Mouse (Mus musculus): ENCODE data around the gene Gm20458.

Gene Gm20458

GRCm38 (mm10) chr2:164460745-164461551 lies at the start of gene Gm20458:
Gm20458 (plus strand) TSS chr2:164460967.
- under 1% methylated on average over 74 of the region's 79 CpGs for whole genome bisulfite sequencing

- WGBS = 26% methylated on average over 28 of the region's 28 CpGs
These were observed 46.6 kb upstream of the Gm20458 start for GRCm38 (mm10) chr2:164414167-164414566.

GRCm38 (mm10) chr2:164414581-164414980 lies 46.2 kb upstream of the Gm20458 start:
- 77% methylated on average over 10 of the region's 10 CpGs for WGBS

- WGBS = under 1% methylated on average over 2 of the region's 2 CpGs
These were observed 43.6 kb upstream of the Gm20458 start for GRCm38 (mm10) chr2:164417198-164417597.

GRCm38 (mm10) chr2:164418308-164418875 lies 42.4 kb upstream of the Gm20458 start:
- 54% methylated on average over 3 of the region's 3 CpGs for WGBS

- 35% methylated on average over 3 of the region's 3 CpGs for WGBS
These were observed 41.3 kb upstream of the Gm20458 start for GRCm38 (mm10) chr2:164419489-164419888.

GRCm38 (mm10) chr2:164421306-164421705 lies 39.5 kb upstream of the Gm20458 start:
- 91% methylated on average over 7 of the region's 7 CpGs for WGBS

GRCm38 (mm10) chr2:164421979-164422378 lies 38.8 kb upstream of the Gm20458 start:
- 92% methylated on average over 8 of the region's 8 CpGs for WGBS

GRCm38 (mm10) chr2:164422675-164423393 lies 37.9 kb upstream of the Gm20458 start:
- 90% methylated on average over 15 of the region's 15 CpGs for WGBS

- WGBS = 79% methylated on average over 11 of the region's 11 CpGs
These were observed 37.3 kb upstream of the Gm20458 start for GRCm38 (mm10) chr2:164423464-164423863.

- WGBS = 94% methylated on average over 8 of the region's 8 CpGs
These were observed 36.4 kb upstream of the Gm20458 start for GRCm38 (mm10) chr2:164424406-164424805.

- 53% methylated on average over 5 of the region's 5 CpGs for WGBS
These were observed 35.4 kb upstream of the Gm20458 start for GRCm38 (mm10) chr2:164425401-164425800.

GRCm38 (mm10) chr2:164426121-164426520 lies 34.6 kb upstream of the Gm20458 start:
- WGBS = 38% methylated on average over 12 of the region's 12 CpGs

GRCm38 (mm10) chr2:164426952-164427351 lies 33.8 kb upstream of the Gm20458 start:
- WGBS = 88% methylated on average over 5 of the region's 5 CpGs

GRCm38 (mm10) chr2:164428451-164428850 lies 32.3 kb upstream of the Gm20458 start:
- WGBS = 75% methylated on average over 5 of the region's 5 CpGs

- WGBS = 63% methylated on average over 15 of the region's 15 CpGs
These were observed 30.7 kb upstream of the Gm20458 start for GRCm38 (mm10) chr2:164429881-164430615.

GRCm38 (mm10) chr2:164430697-164431096 lies 30.1 kb upstream of the Gm20458 start:
- 30% methylated on average over 7 of the region's 7 CpGs for WGBS

- WGBS = 73% methylated on average over 9 of the region's 9 CpGs
These were observed 28.9 kb upstream of the Gm20458 start for GRCm38 (mm10) chr2:164431676-164432465.

GRCm38 (mm10) chr2:164432541-164433191 lies 28.1 kb upstream of the Gm20458 start:
- 51% methylated on average over 22 of the region's 22 CpGs for WGBS

- 97% methylated on average over 9 of the region's 9 CpGs for WGBS
These were observed 27.4 kb upstream of the Gm20458 start for GRCm38 (mm10) chr2:164433278-164433895.

All from cerebral cortex, adult 2 months (tissue).